Mouse (Mus musculus) heart, adult 2 months (tissue): ENCODE measurements around the gene Eif4e2.

ENCODE experiments used
- CTCF ChIP-seq: fragments of 200-600 bp; IDR thresholded peaks from 2 replicates; pipeline ENCODE4 v1.8.1; 2022; ENCODE audit warnings: antibody characterized with exemption, mild to moderate bottlenecking, moderate library complexity
- POLR2A ChIP-seq: fragments of 200-500 bp; IDR thresholded peaks from 2 replicates; pipeline ENCODE4 v1.6.1; 2011; ENCODE audit warnings: mild to moderate bottlenecking, low read depth, low read length, control low read depth; ENCODE audit not compliant: insufficient read depth

DNA sequence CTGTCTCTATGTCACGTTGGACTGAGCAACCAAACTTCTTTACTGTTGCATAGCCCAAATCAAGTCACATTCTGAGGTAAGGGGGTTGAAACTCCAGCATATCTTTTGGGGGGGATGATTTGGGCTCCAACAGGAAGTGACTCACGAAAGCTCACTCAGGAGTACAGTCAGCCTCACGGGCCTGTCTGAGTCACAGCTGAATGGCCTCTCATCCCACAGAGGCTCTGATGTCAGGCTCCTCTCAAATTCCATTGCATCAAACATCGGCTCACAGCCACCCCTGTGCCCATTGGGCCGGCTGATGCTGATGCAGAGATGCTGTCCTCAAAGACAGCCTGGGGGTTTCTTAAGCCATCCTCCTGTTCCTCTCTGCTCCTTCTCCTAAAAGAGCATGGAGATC lies 32.8 kb upstream of the Eif4e2 start:
- TF ChIP-seq POLR2A (no peak), CTCF (no peak)
